Mouse (Mus musculus): ENCODE results near the gene Abcc4.
"Not testable (repeated sequence)": the region's sequence is repeated elsewhere in the genome, so short reads cannot be mapped to it uniquely, and the experiment has no call there.

Gene Abcc4

GRCm38 (mm10) chr14:118572688-118573245 is 133.3 kb downstream of the Abcc4 start:
- DNase-seq = no peak

GRCm38 (mm10) chr14:118569586-118569985 is 136.4 kb downstream of the Abcc4 start:
- no peak for DNase-seq

- no peak for DNase-seq
Observed at GRCm38 (mm10) chr14:118568116-118568673, 137.8 kb downstream of the Abcc4 start.

- peak in 1 of 2 experiments; percentile 13 for DNase-seq
Observed at GRCm38 (mm10) chr14:118566809-118567208, 139.2 kb downstream of the Abcc4 start.

- peak; percentile 34 to 50 for DNase-seq
Observed at GRCm38 (mm10) chr14:118566214-118566688, 139.8 kb downstream of the Abcc4 start.

GRCm38 (mm10) chr14:118565696-118566095 is 140.3 kb downstream of the Abcc4 start:
- DNase-seq = no peak

GRCm38 (mm10) chr14:118563570-118563969 is 142.4 kb downstream of the Abcc4 start:
- DNase-seq = no peak

GRCm38 (mm10) chr14:118552901-118553475 is 153.0 kb downstream of the Abcc4 start:
- peak; percentile 69 to 77 for DNase-seq

- DNase-seq = peak in 1 of 2 experiments; percentile 4
Observed at GRCm38 (mm10) chr14:118552390-118552789, 153.6 kb downstream of the Abcc4 start.

- DNase-seq = peak; percentile 34 to 51
Observed at GRCm38 (mm10) chr14:118551725-118552285, 154.2 kb downstream of the Abcc4 start.

- peak; percentile 31 to 34 for DNase-seq
Observed at GRCm38 (mm10) chr14:118551061-118551724, 154.8 kb downstream of the Abcc4 start.

GRCm38 (mm10) chr14:118544493-118544892 is 161.5 kb downstream of the Abcc4 start:
- DNase-seq = no peak

- no peak for DNase-seq
Observed at GRCm38 (mm10) chr14:118542947-118543346, 163.1 kb downstream of the Abcc4 start.

GRCm38 (mm10) chr14:118531539-118531938 is 174.5 kb downstream of the Abcc4 start:
- DNase-seq = no peak

GRCm38 (mm10) chr14:118514280-118515031 is 191.6 kb downstream of the Abcc4 start:
- no peak for DNase-seq

- not testable (repeated sequence) for DNase-seq
Observed at GRCm38 (mm10) chr14:118511715-118512114, 194.3 kb downstream of the Abcc4 start.

GRCm38 (mm10) chr14:118510793-118511192 is 195.2 kb downstream of the Abcc4 start:
- DNase-seq = no peak

- DNase-seq = no peak
Observed at GRCm38 (mm10) chr14:118510216-118510615, 195.8 kb downstream of the Abcc4 start.

GRCm38 (mm10) chr14:118507829-118508228 is 198.2 kb downstream of the Abcc4 start:
- no peak for DNase-seq

GRCm38 (mm10) chr14:118506591-118507146 is 199.3 kb downstream of the Abcc4 start:
- DNase-seq = no peak

GRCm38 (mm10) chr14:118496767-118497166 is 209.3 kb downstream of the Abcc4 start:
- DNase-seq = no peak

- no peak for DNase-seq
Observed at GRCm38 (mm10) chr14:118495458-118495857, 210.6 kb downstream of the Abcc4 start.
